Mouse (Mus musculus) layer of hippocampus, adult 9-11 months (tissue): Measurements from ENCODE around the gene Tnnt3.

ENCODE experiments used
- DNase-seq: peaks from one replicate; pipeline ENCODE4 v3.0.0; 2022

The Tnnt3 gene

DNA sequence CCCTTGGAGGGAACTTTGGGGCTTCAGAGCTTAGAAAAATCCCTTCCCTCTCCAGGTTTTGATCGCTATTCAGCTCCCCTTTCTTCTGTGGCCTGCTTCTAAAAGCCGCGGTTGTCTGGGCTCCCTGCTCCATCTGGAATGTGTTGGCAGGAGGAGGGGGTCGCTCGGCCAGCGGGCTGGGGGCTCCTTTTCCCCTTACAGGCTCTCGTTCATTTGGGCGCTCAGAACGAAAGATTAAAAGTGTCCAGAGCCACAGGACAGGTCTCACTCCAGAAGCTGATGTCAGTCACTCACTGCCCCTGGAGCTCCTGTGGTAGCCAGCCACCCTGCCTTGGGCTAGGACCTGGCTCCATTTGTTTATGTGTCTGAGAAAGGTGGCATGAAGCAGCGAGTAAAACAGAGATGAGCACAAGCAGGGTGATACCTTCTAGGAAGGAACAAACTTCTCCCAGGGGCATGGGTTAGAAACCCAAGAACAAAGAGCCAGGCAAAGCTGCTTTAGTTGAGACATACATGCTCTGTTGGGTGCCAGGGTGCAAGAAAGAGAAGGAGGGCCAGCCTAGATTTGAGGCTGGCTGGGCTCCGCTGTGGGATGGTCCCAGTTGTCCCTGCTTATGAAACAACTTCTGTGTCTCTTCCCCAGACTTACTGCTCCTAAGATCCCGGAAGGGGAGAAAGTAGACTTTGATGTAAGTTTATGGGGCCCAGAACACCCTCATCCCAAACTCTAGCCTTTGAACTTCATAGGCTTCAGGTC is 11.6 kb downstream of the Tnnt3 start:
- DNase-seq, result no peak

DNA sequence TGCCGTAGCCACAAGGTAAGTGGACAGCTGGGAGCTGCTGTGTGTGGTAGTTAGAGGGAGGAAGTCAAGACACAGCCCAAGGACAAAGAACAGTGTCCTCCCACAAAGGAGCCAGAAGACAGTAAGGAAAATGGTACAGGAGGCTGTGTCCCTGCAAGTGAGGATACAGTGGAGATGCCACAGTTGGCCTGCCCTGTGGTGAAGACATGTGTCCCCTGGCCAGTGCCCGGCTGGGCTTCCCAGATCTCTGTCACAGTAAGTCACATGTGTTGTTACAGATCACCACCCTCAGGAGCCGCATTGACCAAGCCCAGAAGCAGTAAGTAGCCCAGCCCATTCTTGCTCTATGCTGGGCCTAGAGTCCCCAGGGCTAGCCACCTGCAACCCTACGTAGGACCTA is 15.4 kb downstream of the Tnnt3 start:
- no peak for DNase-seq

DNA sequence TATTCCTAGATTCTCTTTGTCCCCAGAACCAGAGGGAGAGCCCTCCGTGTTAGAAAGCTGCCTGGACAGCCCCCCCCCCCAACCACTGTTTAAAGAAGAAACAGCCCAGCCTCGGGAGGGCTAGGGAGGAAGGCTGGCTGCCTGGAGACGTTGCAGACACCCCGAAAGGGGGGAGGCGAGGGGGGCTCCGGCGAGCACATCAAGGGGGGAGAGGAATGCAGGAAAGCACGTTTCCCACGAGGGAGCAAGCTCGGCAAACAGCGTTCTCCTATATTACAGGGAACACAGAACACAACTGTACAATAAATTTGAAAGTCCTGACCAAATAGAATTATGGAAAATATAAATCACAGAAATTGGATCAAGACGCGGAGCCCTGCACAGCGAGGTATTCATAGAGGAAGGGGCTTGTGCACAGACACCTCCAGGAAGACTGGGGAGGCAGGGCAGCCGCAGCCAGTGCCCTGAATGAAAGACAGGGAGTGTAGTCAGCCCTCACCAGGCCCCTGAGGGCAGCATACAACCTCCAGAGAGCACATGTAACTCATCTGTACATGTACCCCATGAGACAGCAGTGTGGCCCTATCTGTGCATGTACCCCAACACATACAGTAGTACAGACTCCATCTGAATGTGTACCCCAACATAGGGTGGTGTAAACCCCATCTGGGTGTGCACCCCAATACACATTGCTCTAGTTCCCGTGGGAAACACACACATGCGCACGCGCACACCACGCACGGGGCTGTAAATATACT is 17.8 kb downstream of the Tnnt3 start:
- no peak for DNase-seq

DNA sequence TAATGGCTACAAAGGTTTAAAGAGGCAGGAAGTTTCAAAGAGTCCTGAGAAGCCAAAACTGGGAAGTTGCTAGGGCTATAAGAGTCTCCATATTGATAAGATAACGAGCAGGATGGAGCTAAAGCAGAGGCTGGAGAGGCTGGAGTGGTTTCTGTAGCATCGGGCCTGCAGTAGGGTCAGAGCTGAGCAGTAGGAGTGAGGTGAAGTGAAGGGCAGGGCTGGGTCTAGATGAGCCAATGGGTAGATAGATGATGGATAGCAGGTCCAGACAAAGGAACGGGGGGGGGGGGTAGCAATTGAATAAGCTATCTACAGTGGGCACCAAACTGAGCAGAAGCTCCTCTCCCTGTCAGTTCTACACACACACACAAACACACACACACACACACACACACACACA is 18.9 kb downstream of the Tnnt3 start:
- DNase-seq, result no peak

DNA sequence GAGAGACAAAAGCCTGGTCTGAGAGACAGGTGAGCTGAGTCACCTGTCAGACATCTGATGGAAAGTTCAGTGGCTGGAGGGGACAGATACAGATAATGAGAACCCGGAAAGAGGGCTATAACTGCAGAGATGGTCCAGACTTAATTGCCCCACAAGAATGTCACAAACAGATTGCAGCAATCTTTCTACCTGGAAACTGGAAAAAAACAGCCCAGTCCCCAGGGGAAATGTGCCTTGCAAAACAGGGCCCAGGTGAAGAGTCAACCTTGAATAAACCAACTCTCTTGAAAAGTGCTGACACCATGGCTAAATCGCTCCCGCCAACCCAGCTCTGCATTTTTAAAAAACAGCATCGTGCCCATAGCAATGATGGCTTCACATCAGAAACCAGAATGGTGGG is 21.7 kb downstream of the Tnnt3 start:
- DNase-seq, result no peak

DNA sequence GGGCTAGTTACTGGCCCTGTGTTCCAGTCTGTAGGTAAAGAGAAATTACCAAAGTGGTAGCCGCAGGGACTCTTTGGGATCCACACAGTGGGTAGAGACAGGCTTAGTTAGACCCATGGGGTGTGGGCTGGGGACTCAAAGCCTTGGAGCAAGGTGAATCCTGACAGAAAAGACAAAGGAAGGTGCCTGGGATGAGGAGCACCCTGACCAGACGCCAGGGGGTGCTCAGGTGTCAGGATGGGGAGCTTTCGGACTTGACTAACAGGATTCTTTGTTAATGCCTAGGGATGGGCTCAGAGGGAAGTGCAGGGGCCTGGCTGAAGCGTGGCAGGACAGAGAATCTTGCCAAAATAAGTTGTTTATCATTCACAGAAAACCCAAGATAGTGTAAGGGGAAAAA is 23.7 kb downstream of the Tnnt3 start:
- no peak for DNase-seq

DNA sequence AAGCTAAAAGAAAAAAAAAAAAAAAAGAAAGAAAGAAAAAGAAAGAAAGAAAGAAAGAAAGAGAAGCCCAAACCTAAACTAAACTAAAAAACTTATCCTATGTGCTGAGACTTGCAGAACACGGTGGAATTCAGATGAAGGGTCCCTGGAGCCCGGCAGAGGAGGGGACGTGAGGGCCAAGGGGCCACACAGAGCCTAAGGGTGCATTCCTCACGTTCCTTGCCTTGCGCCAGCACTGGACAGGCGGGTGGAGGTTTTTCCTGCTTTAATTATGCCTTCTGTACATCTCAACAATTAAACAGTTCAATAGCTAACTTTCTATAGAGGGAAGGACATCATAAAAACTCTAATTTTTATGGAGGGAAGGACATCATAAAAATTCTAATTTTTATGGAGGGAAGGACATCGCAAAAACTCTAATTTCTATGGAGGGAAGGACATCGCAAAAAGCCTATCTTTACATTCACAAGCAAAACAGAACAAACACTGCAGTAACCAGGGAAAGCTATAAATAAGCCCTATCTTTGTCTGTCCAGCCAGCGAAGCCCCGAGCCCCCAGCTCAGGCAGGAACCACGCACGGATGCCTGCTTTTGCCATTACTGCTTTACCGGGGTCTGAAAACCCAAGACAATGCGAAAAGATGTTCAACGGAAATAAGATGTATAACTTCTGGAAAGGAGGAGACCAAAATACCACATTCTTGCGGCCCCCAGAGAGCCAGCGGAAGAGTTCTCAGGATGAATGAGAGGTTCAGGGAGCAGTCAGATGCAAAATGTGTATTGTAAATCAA is 24.8 kb downstream of the Tnnt3 start:
- DNase-seq, result no peak

DNA sequence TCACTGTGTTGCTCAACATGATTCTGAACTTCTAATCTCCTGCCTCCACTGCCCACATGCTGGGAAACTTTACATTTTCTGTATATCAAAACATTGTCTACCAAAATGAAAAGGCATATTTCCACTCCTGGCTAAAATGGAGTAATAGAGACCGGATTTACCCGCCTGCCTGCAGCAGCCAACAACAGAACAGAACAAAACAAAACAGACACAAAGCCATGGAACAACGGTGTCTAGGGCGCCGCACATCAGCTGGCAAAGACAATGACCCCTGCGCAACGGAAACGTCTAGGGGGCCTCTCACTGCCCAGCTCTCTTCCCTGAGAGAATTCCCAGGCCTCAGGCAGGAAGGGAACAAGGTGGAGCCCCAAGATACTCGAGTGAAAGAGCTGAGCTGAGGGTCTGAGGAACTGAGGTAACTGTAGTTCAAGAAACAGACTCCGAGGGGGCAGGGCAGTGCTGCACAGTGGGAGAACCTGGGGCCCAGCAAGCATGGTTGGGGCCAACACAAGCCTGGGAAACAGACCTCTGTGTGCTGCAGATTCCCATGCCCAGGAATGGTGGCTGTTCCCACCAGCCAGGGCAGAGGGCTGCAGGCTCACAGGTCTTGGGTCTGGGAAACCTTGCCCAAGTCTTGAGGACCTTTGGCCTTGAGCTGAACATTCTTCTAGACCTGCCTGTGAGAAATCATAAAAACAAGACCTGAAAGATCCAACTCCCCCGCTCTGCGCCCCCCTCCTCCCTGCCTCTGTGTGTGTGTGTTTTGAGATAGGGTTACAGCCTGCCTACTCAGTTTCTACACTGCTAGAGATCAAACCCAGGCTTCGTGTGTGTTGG is 26.9 kb downstream of the Tnnt3 start:
- DNase-seq, result no peak

DNA sequence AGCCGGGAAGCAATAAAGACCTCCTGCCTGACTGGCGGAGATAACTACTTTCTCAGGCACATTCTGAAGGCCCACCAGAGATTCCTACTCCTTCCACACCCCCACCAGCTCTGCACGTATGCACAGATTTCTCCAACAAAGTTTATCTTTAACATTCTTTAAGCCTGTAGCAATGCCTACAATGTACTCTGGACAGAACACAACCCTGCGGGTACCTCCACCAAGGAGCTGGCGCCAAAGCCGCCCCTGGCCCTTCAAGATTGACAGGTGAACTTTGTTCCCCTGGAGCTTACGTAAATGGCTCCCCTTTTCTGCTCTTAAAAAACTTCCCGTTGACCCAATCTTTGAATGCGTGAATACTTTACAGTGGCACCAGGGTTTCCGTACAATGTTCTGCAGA is 30.7 kb downstream of the Tnnt3 start:
- DNase-seq, result no peak

DNA sequence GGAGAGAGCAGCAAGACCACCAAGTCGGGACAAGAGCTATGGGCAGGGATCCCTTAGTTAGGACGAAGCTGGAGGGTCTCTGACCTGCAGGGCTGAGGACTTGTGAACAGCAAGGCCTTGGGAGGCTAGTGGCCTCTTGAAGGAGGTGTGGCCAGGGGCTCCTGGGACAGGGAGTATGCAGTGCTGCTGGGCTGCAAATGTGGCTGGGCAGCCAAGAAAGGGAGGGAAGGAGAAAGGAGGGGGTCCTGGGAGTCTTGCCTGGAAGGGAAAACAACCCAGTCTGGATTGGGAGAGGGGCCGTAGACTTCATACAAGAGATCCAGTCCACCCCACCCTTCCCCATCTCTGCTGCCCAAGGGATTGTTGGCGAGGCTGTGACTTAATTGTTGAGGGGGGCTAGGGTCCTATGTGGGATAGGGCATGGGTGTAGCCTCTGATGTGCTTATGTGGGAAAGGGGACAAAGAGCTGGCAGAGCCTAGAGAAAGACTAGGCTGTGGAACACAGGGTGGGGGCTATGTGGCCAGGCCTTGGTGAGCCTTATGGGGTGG is 33.4 kb downstream of the Tnnt3 start:
- DNase-seq, result no peak

DNA sequence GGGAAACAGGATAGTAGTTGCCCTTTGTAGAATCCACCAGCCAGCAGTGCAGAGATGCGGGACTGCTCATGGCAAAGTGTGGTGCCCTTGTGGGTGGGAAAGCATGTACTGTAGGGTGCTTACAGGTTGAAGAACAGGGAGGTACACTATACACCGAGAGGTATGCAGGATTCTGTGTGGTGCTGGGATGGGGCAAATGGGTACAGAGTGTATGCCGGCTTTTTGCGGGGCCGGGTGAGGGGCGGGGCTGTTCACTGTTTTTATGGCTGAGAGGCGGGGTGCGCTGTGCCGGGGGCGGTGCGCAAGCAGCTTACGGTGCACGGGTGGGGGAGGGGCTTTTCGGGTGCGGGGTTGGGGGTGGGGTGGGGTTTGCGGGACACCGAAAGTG is 34.0 kb downstream of the Tnnt3 start, which contains the start of gene Mrpl23:
Gene Mrpl23 (plus strand): TSS at position 16 of the 388 bp plus-strand sequence.
- no peak for DNase-seq

DNA sequence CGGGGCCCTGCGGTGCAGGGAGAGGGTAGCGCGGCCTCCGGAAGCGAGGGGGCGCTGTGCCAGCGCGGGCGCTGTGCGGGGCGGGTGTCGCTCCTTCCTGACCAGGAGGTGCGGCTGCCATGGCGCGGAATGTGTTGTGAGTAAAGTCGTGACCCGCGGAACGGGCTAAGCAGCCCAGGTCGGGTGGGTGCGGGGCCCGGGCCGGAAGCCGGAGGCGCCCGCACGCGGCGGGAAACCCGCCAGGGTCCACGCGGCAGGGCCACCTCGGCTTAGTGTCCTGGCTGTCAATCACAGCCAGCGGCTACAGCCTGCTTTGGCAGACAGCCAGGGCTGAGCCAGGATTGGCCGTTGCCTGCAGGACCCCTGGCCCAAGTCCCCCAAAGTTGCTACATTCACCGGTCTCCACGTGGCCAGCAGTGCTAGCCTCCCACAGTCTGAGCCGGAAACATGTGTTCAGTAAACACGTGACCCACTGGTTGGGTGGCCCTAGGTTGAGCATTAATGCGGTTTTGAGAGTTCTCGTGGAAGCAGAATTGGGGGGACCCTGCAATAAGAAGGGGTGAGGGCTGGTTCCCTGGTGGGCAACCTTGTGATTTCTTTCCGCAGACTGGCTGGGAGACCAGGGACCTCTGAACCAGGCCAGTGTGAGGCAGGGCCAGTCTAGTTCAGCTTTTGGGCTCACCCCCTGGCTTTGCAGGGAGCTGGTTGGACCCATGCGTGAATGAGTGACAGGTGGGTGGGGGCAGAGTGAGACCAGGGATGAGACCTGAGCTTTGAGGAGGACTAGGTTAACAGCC is 34.6 kb downstream of the Tnnt3 start:
- DNase-seq, result peak; percentile 82

DNA sequence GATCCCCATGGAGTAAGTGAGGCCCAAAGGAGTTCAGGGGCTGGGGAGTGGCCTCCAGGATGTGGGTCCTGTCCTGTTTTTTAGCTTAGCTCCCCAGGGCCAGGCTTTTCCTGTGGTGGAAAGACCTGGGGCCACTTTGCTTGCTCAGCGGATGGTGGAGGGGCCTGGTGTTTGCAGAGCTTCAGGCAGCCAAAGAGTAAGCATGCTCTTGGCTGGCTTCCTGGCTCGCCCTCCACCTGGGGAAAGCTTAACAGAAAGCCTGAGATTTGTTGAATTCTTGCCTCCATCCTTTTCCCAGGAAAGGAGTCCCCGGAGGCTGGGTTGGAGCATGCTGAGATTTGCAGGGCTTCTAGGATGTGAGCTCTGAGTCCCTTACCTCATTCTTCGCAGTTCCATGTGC is 36.5 kb downstream of the Tnnt3 start:
- no peak for DNase-seq

DNA sequence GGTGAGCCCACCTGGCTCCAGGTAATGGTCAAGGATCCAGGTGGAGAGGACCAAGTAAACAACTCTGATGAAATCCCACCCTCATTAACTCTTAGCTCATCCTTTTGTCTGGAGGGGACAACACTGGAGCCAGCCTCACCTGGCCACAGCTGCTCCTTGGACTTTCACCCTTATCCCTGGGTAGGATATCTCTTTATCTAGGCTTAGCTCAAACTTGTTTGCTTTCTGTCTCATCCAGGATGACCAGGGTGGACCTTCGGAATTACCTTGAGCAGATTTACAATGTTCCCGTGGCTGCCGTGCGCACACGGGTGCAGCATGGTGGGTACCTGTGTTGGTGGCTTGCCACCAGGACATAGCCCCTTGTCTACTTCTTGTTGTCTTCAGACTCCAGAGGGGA is 37.2 kb downstream of the Tnnt3 start:
- DNase-seq, result no peak

DNA sequence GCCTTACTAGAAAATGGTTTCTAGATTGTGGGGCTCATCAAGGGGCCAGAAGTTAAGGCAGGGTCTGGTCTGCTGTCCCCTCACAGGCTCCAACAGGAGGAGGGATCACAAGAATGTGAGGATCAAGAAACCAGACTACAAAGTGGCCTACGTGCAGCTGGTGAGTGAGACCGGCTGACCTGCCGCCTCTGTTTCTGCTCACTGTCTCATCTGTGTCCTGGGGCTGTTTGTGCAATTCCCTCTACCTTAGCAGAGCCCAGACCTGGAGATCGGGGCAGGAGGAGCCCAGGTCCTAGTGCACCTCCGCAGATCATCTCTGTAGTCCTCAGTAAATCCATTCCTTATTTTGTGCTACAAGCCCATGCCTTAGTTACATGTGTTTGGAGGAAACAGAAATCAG is 38.5 kb downstream of the Tnnt3 start:
- no peak for DNase-seq

DNA sequence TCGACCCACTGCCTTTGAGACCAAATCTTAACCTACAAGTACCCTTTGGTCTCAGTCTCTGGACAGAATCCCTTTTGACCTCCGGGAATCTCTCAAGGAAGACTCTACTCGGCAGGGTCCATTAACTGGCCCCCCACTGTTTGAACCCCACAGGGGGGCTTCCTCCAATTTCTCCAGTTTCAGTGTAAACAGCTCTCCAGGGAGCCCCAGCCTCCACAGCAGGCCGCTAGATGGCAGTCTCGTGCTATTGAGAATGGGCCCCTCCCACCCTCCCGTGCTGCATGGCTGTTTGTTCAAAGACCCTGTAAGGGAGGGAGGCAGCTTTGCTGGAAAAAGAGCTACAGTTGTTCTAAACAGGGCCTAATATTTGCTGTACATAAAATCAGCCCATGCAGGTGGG is 39.2 kb downstream of the Tnnt3 start:
- DNase-seq, result no peak

DNA sequence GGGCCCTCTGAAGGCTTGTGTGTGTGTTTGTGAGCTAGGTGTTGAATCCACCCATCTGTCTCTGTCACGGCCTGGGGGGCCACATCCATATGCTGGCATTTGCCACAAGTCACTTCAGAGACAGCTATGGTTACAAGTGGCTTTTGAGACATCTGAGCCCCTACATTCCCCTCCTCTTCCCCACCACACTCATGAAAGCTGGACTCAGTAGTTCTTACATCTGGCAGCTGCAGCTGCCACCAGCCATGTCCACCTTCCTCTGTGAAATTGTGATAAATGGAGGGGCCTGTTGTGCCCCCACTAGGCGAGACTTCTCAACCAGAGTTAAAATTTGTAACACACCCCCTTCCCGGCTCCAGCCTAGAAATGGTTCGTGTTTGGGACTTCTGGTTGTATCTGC is 39.7 kb downstream of the Tnnt3 start:
- DNase-seq, result no peak

DNA sequence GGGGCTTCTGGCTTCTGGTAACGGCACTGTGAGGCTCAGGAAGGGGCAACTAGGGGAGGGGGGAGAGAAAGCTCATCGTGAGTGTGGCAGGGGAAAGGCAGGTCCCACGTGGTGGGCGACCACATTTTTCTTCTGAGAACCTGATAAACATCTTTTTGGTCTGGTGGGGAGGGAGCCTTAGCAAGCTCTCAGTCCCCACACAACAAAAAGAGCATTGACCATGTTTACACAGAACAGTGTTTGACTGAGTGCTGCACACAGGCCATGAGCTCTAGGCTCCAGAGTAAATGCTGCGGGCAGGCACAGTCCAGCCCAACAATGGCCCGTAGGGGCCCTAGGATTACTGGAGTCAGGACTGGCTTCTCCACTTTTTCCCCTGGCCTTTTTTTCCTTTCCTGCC is 40.1 kb downstream of the Tnnt3 start:
- DNase-seq, result no peak

DNA sequence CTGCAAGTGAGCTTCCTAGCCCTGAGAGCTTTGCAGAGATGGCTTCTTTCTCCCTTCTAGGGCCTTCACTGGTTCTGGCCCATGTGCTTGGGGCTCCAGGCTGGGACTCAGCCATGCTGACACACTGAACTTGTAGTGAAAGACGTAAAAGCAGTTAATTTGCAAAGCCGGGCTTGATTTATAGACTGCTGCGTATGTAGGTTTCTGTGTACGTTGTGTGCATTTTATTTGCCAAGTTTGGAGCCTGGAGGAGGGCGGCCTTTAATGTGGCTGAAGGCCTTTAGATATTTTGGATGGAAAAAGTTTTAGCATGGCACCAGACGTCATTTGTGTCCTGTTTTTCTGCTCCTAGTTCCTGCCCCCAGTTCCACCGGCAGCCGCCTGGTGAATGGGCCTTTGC is 41.2 kb downstream of the Tnnt3 start:
- no peak for DNase-seq

DNA sequence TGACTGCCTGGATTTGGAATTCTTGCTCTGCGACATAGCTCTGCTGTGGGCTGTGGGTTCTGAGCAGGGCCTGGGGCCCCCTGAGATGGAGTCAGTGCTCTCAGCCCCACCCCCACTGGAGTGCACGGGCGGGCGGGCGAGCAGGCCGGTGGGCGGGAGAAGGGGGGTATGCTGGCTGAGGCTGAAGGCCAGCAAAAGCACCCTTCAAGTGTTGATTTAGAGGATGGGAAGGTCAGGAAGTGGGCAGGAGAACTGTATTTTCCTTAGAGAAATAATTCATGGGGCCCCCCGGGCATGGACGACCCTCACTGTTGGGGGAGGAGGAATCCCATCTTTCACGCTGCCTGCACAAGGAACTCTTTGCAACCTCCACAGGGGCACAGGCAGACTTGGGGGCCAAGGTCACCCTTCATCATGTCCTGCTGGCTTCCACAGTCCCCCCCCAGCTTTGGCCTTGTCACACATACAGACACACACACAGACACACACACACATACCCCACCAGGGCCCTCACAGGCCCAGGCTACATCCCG is 44.2 kb downstream of the Tnnt3 start:
- DNase-seq, result no peak

DNA sequence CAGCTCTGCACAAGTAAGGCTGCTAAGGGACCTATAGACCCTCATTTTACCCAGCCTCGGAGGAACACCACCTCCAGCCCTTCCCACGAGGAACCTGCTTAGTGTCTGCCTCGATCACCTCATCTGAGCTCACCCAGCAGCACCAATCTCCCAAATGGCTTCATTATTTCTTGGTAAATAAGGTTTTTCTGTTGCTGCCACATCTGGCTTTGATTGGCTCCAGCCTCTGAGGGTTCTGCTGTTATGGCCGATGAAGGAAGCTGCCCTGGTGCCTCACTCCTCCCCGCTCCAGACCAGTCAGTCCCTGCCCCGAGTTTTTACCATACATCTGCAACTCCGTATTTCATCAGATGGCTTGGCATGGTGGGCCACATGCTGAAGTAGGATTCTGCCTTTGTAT is 47.3 kb downstream of the Tnnt3 start:
- DNase-seq, result no peak
